Mouse (Mus musculus) testis, adult 10 weeks (tissue): Measurements from ENCODE around the gene Cyp4f39. TPM values are rescaled to one million over a fixed set of nuclear protein-coding genes. Genes with fewer than 3 reads are reported as not detected.

Experiments used
- polyA plus RNA-seq: library from polyadenylated mRNA; stranded (reverse); fragments of 350-450 nt; fragmentation: Illumina TruSeq; extraction: RNeasy Lipid Tissue Mini Kit (QIAGEN cat#74804); gene quantifications from one replicate; pipeline ENCODE4 v1.2.3, GENCODE M21; 2014; ENCODE audit warnings: low read depth, low replicate concordance

The Cyp4f39 gene
- polyA plus RNA-seq, result 21.4 TPM

GRCm38 (mm10) chr17:32452482-32452881 lies at the start of gene Cyp4f39:
Cyp4f39 (plus strand) TSS chr17:32452723.

GRCm38 (mm10) chr17:32403417-32403816 lies 49.1 kb upstream of the Cyp4f39 start, which contains the start of gene Rasal3:
Rasal3 (minus strand) TSS chr17:32403583.

GRCm38 (mm10) chr17:32424034-32424433 lies 28.5 kb upstream of the Cyp4f39 start, which contains the start of gene Pglyrp2:
Pglyrp2 (minus strand) TSS chr17:32424167.

GRCm38 (mm10) chr17:32505851-32506728 lies 53.6 kb downstream of the Cyp4f39 start, which contains the start of gene Cyp4f17:
Cyp4f17 (plus strand) TSS chr17:32506050.

GRCm38 (mm10) chr17:32536051-32536866 lies 83.7 kb downstream of the Cyp4f39 start, which contains the start of gene Cyp4f16:
Cyp4f16 (plus strand) TSS chr17:32536558.

Other genes starting within 250 kb of the Cyp4f39 start
- 12.1 TPM for gene Brd4, start 168.0 kb upstream of the Cyp4f39 start, polyA plus RNA-seq
- gene Akap8, start 131.5 kb upstream of the Cyp4f39 start, polyA plus RNA-seq, result 43.5 TPM
- gene Akap8l, start 102.1 kb upstream of the Cyp4f39 start, polyA plus RNA-seq, result 55.1 TPM
- gene Wiz, start 63.3 kb upstream of the Cyp4f39 start, polyA plus RNA-seq, result 1.4 TPM
- 1.0 TPM for gene Rasal3, start 49.1 kb upstream of the Cyp4f39 start, polyA plus RNA-seq
- 0.18 TPM for gene Pglyrp2, start 28.6 kb upstream of the Cyp4f39 start, polyA plus RNA-seq
- gene Cyp4f17, start 53.3 kb downstream of the Cyp4f39 start, polyA plus RNA-seq, result 0.13 TPM
- 0.39 TPM for gene Cyp4f16, start 83.8 kb downstream of the Cyp4f39 start, polyA plus RNA-seq
- 1.6 TPM for gene Cyp4f37, start 168.6 kb downstream of the Cyp4f39 start, polyA plus RNA-seq
- 0.11 TPM for gene Cyp4f40, start 206.2 kb downstream of the Cyp4f39 start, polyA plus RNA-seq
- 0.29 TPM for gene Cyp4f15, start 232.9 kb downstream of the Cyp4f39 start, polyA plus RNA-seq